Mouse (Mus musculus) T-helper 2 cell (primary cell): ENCODE data around the gene Lrrc74b.

Source experiments
- in situ Hi-C: fragments of 300-600 bp; cut with MboI, MseI; formaldehyde crosslinking; loops from one replicate; pipeline ENCODE4 v1.15.1; 2025; ENCODE audit warnings: high pct_unique_total_duplicates

Gene Lrrc74b

GRCm38 (mm10) chr16:17502681-17503080 lies 58.4 kb downstream of the Lrrc74b start:
- in situ Hi-C loops = no loop called here

- in situ Hi-C loops = no loop called here
Observed at GRCm38 (mm10) chr16:17499249-17499883, 61.7 kb downstream of the Lrrc74b start.

GRCm38 (mm10) chr16:17496499-17497305 lies 64.3 kb downstream of the Lrrc74b start:
- in situ Hi-C loops = no loop called here
